Mouse (Mus musculus): ENCODE results near the gene Msh4. TPM values are rescaled to one million over a fixed set of nuclear protein-coding genes. Genes with fewer than 3 reads are reported as not detected.

Gene Msh4
- total RNA-seq, 1 experiment, result 1.4 TPM

GRCm38 (mm10) chr3:153908919-153909318, 3.0 kb upstream of the Msh4 start:
- Histone ChIP-seq H3K4me3 (ENCODE audit: insufficient read depth in 1 of 2, low read depth in 1 of 2, low read length in 2 of 2, poor library complexity in 1 of 2, severe bottlenecking in 1 of 2) (peak overlapping the region in 1 of 2 experiments; percentile 97; a peak in 3 of 4 replicates), H3K27ac (ENCODE audit: insufficient read depth, low read depth, low read length, poor library complexity, severe bottlenecking) (peak overlapping the region; percentile 4; the same call in 1 of the 2 replicates), H3K4me1 (ENCODE audit: control insufficient read depth in 2 of 2, insufficient read depth in 2 of 2, low read length in 2 of 2, poor library complexity in 1 of 2) (0 out of 4 replicates have a peak, but pooled peaks cover 0 to under 1% of the 10 kb centered on the region in 2 experiments), H3K36me3 (ENCODE audit: control insufficient read depth, insufficient read depth, low read length, poor library complexity, severe bottlenecking) (peaks cover 45% of the 10 kb centered on the region), H3K9ac (ENCODE audit: insufficient read depth, low read depth, low read length, poor library complexity, severe bottlenecking) (peak overlapping the region; percentile 61; the same call in 1 of the 2 replicates), H3K9me3 (ENCODE audit: control insufficient read depth, insufficient read depth, low read depth, low read length) (no peaks in the 10 kb centered on the region)
- no peak for DNase-seq (ENCODE audit: low read depth, low spot score)
- in situ Hi-C loops (cut with MboI; ENCODE audit: low sequenced_read_pairs in 2 of 2, unreplicated experiment in 2 of 2), result no loop called here
- TF ChIP-seq ZC3H11A (IDR thresholded peaks at IDR 0.05; ENCODE audit: borderline replicate concordance, low read depth, low read length) (no peak), CHD2 (IDR thresholded peaks at IDR 0.05; ENCODE audit: low read depth, low read length) (no peak), HCFC1 (IDR thresholded peaks at IDR 0.05; ENCODE audit: borderline replicate concordance, insufficient read depth, low read length) (no peak), MAFK (IDR thresholded peaks at IDR 0.05; ENCODE audit: insufficient read depth, low read depth, low read length) (no peak), ZNF384 (IDR thresholded peaks at IDR 0.05; ENCODE audit: low read depth, low read length) (no peak)

- H3K9me3 ChIP-seq (ENCODE audit: control insufficient read depth, insufficient read depth, low read depth, low read length), result no peaks in the 10 kb centered on the region
- peak overlapping the region; percentile 2 to 62; a peak in 3 of 4 replicates for H3K4me3 ChIP-seq (ENCODE audit: insufficient read depth in 1 of 2, low read depth in 1 of 2, low read length in 2 of 2, poor library complexity in 1 of 2, severe bottlenecking in 1 of 2)
- peak overlapping the region; percentile 41 for H3K27ac ChIP-seq (ENCODE audit: insufficient read depth, low read depth, low read length, poor library complexity, severe bottlenecking)
- DNase-seq (ENCODE audit: low read depth, low spot score), result peak; percentile 95
- H3K9ac ChIP-seq (ENCODE audit: insufficient read depth, low read depth, low read length, poor library complexity, severe bottlenecking), result peak overlapping the region; percentile 81
- H3K4me1 ChIP-seq (ENCODE audit: control insufficient read depth in 2 of 2, insufficient read depth in 2 of 2, low read length in 2 of 2, poor library complexity in 1 of 2), result no peaks in the 10 kb centered on the region
- in situ Hi-C loops (cut with MboI; ENCODE audit: low sequenced_read_pairs in 2 of 2, unreplicated experiment in 2 of 2), result no loop called here
- peaks cover 30% of the 10 kb centered on the region for H3K36me3 ChIP-seq (ENCODE audit: control insufficient read depth, insufficient read depth, low read length, poor library complexity, severe bottlenecking)
- TF ChIP-seq CHD2 (IDR thresholded peaks at IDR 0.05; ENCODE audit: low read depth, low read length) (no peak), ZC3H11A (IDR thresholded peaks at IDR 0.05; ENCODE audit: borderline replicate concordance, low read depth, low read length) (no peak), ZNF384 (IDR thresholded peaks at IDR 0.05; ENCODE audit: low read depth, low read length) (no peak), MAFK (IDR thresholded peaks at IDR 0.05; ENCODE audit: insufficient read depth, low read depth, low read length) (no peak), HCFC1 (IDR thresholded peaks at IDR 0.05; ENCODE audit: borderline replicate concordance, insufficient read depth, low read length) (no peak)
Observed at GRCm38 (mm10) chr3:153905251-153906135, 445 bp downstream of the Msh4 start.

GRCm38 (mm10) chr3:153904586-153904985, 1.4 kb downstream of the Msh4 start:
- in situ Hi-C loops (cut with MboI; ENCODE audit: low sequenced_read_pairs in 2 of 2, unreplicated experiment in 2 of 2), result no loop called here
- Histone ChIP-seq H3K4me3 (ENCODE audit: insufficient read depth in 1 of 2, low read depth in 1 of 2, low read length in 2 of 2, poor library complexity in 1 of 2, severe bottlenecking in 1 of 2) (peak overlapping the region in 1 of 2 experiments; percentile 62; a peak in 1 of 4 replicates), H3K36me3 (ENCODE audit: control insufficient read depth, insufficient read depth, low read length, poor library complexity, severe bottlenecking) (peaks cover 21% of the 10 kb centered on the region), H3K4me1 (ENCODE audit: control insufficient read depth in 2 of 2, insufficient read depth in 2 of 2, low read length in 2 of 2, poor library complexity in 1 of 2) (no peaks in the 10 kb centered on the region), H3K9me3 (ENCODE audit: control insufficient read depth, insufficient read depth, low read depth, low read length) (no peaks in the 10 kb centered on the region), H3K9ac (ENCODE audit: insufficient read depth, low read depth, low read length, poor library complexity, severe bottlenecking) (peak overlapping the region; percentile 81; the same call in 1 of the 2 replicates), H3K27ac (ENCODE audit: insufficient read depth, low read depth, low read length, poor library complexity, severe bottlenecking) (no peak overlapping the region; the same call in 1 of the 2 replicates)
- peak; percentile 58 for DNase-seq (ENCODE audit: low read depth, low spot score)
- TF ChIP-seq ZC3H11A (IDR thresholded peaks at IDR 0.05; ENCODE audit: borderline replicate concordance, low read depth, low read length) (no peak), CHD2 (IDR thresholded peaks at IDR 0.05; ENCODE audit: low read depth, low read length) (no peak), MAFK (IDR thresholded peaks at IDR 0.05; ENCODE audit: insufficient read depth, low read depth, low read length) (no peak), HCFC1 (IDR thresholded peaks at IDR 0.05; ENCODE audit: borderline replicate concordance, insufficient read depth, low read length) (no peak), ZNF384 (IDR thresholded peaks at IDR 0.05; ENCODE audit: low read depth, low read length) (no peak)

- no peak for DNase-seq (ENCODE audit: low read depth, low spot score)
- Histone ChIP-seq H3K9ac (ENCODE audit: insufficient read depth, low read depth, low read length, poor library complexity, severe bottlenecking) (no peak overlapping the region), H3K36me3 (ENCODE audit: control insufficient read depth, insufficient read depth, low read length, poor library complexity, severe bottlenecking) (peaks cover 7% of the 10 kb centered on the region), H3K4me3 (ENCODE audit: insufficient read depth in 1 of 2, low read depth in 1 of 2, low read length in 2 of 2, poor library complexity in 1 of 2, severe bottlenecking in 1 of 2) (no peak overlapping the region), H3K9me3 (ENCODE audit: control insufficient read depth, insufficient read depth, low read depth, low read length) (no peaks in the 10 kb centered on the region), H3K4me1 (ENCODE audit: control insufficient read depth in 2 of 2, insufficient read depth in 2 of 2, low read length in 2 of 2, poor library complexity in 1 of 2) (no peaks in the 10 kb centered on the region), H3K27ac (ENCODE audit: insufficient read depth, low read depth, low read length, poor library complexity, severe bottlenecking) (no peak overlapping the region)
- TF ChIP-seq MAFK (IDR thresholded peaks at IDR 0.05; ENCODE audit: insufficient read depth, low read depth, low read length) (no peak), ZC3H11A (IDR thresholded peaks at IDR 0.05; ENCODE audit: borderline replicate concordance, low read depth, low read length) (no peak), HCFC1 (IDR thresholded peaks at IDR 0.05; ENCODE audit: borderline replicate concordance, insufficient read depth, low read length) (no peak), ZNF384 (IDR thresholded peaks at IDR 0.05; ENCODE audit: low read depth, low read length) (no peak), CHD2 (IDR thresholded peaks at IDR 0.05; ENCODE audit: low read depth, low read length) (no peak)
- in situ Hi-C loops (cut with MboI; ENCODE audit: low sequenced_read_pairs in 2 of 2, unreplicated experiment in 2 of 2), result no loop called here
Observed at GRCm38 (mm10) chr3:153902595-153902994, 3.3 kb downstream of the Msh4 start.

Data from ES-E14 (cell line).